Mouse (Mus musculus) regulatory T cell (primary cell): ENCODE data around the gene Sdf2l1.

ENCODE experiments used
- in situ Hi-C: fragments of 300-600 bp; cut with MboI, MseI; formaldehyde crosslinking; loops from one replicate; pipeline ENCODE4 v1.15.1; 2025; ENCODE audit warnings: high pct_unique_total_duplicates

Sdf2l1 gene

DNA sequence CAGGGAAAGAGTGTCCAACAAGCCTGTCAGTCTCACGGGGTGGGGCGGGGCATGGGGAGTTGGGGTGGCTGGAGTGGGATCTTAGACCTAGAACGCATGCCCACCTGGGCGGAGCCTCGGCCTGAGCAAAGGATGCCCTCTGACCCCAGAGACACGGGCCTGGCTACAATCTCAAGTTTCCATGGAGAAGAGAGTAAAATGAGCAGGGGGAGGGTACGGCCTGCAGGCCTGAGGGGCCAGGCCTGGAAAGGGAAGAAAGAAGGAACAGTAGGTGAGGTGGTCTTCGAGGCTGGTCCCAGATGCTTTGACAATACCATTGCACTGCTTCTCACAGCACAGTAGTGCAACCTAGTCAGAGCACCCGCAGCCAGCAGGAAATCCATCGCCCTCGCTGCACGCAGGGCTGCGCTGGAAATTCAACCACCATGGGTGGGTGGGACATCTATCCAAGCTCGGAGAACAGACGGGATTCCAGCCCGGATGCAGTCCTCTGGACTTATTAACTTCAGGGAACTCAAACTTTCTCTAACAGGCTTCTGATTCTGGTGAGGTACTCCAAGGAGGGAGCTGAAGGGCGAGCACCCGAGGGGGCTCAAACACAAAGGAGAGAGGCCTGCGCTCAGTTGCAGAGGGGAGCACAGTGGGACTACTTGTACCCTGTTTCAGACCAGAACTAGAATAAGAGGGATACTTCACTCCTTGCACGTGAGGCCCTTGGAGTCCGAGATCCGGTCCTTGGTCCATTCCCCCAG is 7.9 kb downstream of the Sdf2l1 start:
- in situ Hi-C loops = no loop called here

DNA sequence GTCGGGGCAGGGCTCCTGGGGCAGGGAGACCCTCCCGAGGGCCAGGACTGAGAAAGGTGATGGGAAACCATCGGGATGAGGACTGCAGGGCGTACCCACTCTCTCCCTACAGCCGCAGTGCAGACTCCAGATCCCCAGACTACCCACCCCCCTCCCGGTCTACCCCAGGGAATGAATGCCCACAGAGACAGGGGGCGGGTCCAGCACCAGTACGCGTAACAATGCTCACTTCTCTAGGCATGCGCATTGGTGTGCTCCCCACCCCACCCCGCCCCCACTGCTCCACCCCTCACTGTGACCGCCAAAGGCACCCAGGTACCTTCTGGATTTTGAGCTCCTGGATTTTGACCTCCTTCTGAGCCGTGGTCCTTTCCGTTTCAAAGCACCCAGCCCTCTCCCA is 10.6 kb downstream of the Sdf2l1 start:
- in situ Hi-C loops = no loop called here

DNA sequence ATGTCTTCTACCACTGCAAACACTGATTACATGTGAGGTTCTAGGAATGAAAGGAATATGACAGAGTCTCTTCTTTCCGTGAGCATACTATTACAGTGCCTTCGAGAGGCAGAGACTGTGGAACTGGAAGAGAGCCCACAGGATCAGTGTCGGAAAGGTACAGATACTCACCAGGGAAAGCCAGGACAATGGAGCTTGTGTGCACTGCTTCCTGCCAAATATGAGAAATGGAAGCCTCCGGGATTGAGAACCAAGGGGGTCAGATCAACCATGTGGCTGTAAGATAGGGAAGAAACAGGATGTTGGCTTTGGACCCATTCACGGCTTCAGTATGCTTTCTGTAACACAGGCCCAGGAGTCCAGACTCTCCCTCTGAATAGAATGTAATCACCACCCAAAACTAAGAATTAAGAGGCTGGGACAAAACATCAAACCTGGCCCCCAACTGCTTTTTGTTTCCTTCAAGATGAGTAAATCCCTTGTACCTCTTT is 14.8 kb downstream of the Sdf2l1 start:
- in situ Hi-C loops = loop anchor here (10.0 kb wide), 1 partner anchor 1243 kb away; no protein-coding TSS in a partner anchor

DNA sequence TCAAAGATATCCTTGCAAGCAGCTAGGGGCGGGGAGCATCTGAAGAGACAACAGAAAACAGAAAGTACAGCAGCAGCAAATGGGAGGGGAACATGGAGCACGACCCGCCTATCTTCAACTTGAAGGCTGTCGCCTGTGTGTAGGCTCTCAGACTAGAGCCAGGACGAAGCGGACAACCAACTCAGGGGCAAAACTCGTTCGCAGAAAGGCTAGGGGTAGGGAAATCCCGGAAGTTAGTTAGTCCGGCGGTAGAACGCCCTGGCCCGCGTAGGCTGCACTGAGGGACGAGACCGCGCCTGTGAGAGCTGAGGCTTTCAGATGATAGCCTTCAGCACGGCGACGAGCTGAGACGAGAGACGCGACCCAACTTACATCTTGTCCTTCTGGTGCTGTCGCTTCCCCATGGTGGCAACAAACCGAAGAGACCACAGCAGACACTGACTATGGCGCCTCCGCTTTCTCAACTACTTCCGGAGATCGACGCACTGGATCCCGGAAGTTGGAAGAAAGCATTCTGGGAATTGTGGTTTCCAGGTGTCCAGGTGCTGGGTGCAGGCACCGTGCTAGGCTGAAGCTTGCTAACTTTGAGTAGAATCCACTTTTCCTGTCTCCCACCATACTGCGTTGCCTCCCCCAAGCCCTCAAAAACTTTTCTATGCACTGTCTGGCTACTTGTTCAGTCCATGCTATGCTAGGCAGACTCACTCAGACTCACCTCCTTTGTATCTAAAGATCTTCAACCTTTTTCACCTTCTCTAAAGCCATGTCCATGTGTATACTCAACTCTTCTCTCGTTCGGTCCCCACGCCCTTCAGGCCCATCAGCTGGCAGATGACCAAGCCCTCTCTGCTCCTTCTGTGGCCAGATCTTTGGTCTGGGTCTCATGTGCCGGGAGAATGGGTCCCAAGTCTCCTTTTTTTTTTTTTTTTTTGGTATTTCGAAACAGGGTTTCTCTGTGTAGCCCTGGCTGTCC is 21.1 kb downstream of the Sdf2l1 start, which contains the start of gene Ppil2:
Gene Ppil2, minus strand, starts transcription at position 487 of the 973 bp plus-strand sequence.
- in situ Hi-C loops = loop anchor here (10.0 kb wide), 1 partner anchor 1236 kb away; no protein-coding TSS in a partner anchor

DNA sequence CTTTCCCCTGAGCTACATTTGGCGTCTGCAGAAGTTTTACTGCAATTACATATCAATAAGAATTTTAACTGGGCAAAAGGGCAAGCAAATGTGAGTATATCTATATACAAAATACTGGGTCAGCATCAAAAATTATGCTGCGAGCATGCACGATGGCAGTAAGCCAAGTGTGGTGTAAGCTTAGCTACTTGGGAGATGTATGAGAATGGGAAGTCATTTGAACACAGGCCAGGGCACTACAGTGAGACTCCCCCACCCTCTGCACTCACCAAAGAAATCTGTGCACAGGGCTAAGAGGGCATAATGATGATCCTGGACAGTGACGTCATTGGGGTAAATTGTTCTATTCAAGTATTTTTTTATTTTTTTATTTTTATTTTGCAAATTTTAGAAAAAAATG is 27.6 kb downstream of the Sdf2l1 start:
- in situ Hi-C loops = no loop called here

DNA sequence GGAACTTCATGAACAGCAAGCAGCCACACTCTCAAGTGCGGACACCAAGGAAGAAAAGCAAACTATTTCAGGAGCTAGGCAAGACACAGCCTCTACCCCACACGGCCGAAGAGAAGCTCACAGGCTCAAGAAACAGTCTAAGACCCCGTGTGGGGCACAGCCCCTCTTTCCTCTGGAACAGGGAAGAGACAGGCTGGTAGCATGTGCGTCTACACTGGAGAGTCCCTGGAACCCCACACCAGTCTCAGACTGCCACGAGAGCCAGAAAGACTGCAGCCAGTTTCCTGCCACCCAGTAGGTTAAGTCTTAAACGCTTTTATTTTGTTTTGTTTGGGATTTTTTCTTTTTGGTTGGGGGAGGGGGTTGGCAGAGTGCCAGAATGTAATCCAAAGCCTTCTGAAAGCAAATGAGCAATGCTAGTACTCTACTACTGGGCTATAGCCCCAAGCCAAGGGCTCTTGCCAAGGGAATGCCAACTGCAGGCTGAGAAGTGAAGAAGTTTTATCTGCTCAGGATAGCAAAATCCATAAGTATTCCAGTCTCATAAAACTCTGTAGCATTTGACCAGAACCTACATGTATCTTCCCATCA is 29.5 kb downstream of the Sdf2l1 start:
- in situ Hi-C loops = no loop called here

DNA sequence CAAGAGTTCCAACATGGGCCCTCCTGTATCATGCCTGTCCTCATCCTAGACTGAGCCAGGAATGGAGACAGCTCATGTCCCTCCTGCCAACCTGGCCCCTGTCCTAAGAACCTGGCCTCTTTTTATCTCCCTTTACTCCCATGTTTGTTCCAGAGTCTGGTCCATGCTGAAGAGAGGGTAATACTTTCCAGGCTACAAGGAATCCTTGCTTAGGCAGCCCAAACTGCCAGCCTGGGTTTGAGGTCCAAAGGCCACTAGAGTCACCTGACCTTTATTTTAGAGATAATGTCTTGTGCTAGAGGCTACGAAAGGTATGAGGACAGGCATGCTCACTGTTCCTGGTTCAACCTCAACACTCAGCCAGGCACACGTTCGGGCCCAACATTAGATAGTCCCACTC is 35.2 kb downstream of the Sdf2l1 start:
- in situ Hi-C loops = no loop called here

DNA sequence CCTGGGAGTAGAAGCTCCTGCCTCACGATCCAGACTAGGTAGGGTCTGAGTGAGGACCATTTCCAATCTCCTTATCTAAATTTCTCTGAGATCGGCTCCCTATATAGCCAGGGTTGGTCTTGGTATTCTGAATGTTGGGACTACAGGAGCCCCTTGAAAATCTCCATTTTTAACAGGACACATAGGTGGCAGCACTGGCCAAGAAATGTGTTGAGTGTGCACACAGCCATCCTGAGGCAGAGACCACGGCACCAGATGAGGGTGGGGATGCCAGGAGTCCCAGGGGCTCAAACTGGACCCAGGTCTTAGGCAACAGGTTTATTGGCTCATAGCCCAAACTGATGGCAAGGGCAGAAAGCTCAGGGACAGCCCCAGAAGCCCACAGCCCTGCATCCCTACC is 43.8 kb downstream of the Sdf2l1 start:
- in situ Hi-C loops = no loop called here

DNA sequence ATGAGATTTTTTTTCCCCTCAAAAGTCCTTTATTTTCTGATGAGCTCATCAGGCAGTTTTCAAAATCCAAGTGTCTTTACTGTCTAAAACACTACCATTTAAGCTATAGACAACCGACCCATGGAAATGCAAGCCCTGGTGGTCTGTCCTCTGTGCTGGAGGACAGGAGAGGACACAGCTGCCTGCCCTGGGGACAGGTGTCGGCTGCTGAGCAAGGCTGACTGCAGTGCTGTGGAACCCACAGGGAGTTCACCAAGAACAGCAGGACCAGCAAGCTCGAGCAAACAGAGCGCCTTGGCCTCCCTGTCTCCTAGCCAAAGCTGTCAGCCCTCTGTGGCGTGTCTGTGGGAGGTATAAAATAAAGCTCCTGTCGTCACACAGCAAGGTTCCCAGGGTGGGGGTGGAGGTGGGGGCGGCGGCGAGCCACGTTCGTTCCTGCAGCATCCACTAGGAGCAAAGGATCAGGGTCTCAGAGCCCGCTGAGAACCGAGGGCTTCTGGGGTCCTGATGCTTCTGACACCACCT is 45.5 kb downstream of the Sdf2l1 start:
- in situ Hi-C loops = no loop called here

DNA sequence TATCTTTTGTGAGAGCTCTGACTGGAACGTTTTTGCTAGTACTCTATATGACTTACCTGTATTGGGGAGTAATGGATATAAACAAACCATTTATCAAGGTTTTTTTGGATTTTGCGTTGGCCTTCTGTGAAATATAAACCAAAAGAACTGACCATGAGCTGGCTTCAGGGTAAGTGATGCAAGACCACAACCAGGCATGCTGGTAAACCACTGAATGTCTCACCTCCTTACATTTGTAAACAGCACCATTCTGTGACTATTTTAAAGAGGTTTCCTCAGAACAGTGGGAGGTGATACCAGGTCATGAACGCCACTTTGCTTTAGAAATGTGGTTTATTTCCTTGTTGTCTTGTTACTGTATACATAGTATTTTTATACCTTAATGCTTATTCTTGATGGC is 45.9 kb downstream of the Sdf2l1 start:
- in situ Hi-C loops = no loop called here

DNA sequence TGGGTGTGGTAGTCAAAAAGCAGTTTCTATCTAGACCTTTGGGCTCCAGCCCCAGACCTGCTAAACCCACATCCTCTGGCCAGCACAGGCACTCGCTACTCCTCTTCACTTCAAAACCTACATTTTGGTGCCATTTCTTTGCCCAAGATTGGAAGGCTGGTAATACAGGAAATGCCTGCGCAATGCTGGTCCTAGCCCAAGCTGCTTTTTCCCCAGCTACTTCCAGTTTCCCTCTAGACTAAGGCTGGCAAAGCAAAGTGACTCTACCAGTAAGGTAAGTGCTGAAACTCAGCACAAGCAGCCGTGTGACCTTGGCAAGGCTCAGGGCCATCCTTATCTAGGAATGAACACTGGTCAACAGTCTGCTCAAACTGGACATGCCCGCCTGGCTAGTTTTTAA is 46.5 kb downstream of the Sdf2l1 start:
- in situ Hi-C loops = no loop called here

DNA sequence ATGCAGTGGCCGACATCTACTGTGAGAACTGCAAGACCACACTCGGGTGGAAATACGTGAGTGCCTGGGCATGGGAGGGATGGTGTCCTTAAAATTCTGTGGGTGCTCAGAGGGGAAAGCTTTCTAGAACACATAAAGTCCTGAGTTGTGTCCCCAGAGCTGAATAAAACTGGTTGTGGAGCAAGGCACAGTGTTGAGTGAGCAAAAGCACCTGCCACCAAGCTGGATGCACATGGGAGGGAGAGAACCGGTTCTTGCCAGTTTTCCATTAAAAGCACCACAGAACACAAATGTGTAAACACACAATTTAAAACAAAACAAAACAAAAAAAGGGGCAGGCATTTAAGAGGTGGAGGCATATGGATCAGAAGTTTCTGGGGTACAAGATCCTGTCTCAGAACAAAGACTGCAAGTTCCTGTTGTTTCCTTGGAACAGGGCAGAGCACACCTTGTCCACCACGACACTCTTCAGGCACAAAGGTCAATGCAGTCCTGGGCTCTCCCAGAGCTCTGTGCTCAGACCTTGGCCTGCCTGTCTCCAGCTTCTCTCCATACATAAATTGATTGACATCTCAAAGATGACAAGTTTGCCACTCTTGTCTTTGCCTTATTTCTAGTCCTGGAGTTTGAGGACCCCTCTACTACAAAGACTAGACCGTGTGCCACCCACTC is 49.9 kb downstream of the Sdf2l1 start:
- in situ Hi-C loops = no loop called here
